Mouse (Mus musculus) forebrain, embryonic 13.5 days (tissue): ENCODE measurements around the gene Rbm39. TPM values are rescaled to one million over a fixed set of nuclear protein-coding genes. Genes with fewer than 3 reads are reported as not detected.

Experiments used
- ATAC-seq: fragments of 200-750 bp; cut with Nextera tagmentation; 2 replicates; pipeline ENCODE4 v1.8.0; 2017
- H3K27ac ChIP-seq: fragments of 300-500 bp; sonication (generic); 2 replicates; pipeline ENCODE4 v1.5.1; 2015; ENCODE audit warnings: inconsistent platforms, mild to moderate bottlenecking, moderate library complexity
- H3K27me3 ChIP-seq: fragments of 300-500 bp; sonication (generic); 2 replicates; pipeline ENCODE4 v1.6.1; 2015; ENCODE audit warnings: mild to moderate bottlenecking, inconsistent platforms
- H3K36me3 ChIP-seq: fragments of 300-500 bp; sonication (generic); 2 replicates; pipeline ENCODE4 v1.6.1; 2015; ENCODE audit warnings: mild to moderate bottlenecking, inconsistent platforms; ENCODE audit not compliant: poor library complexity, severe bottlenecking
- H3K4me1 ChIP-seq: fragments of 300-500 bp; sonication (generic); 2 replicates; pipeline ENCODE4 v1.6.1; 2015; ENCODE audit warnings: inconsistent platforms
- H3K4me2 ChIP-seq: fragments of 300-500 bp; sonication (generic); 2 replicates; pipeline ENCODE4 v1.6.1; 2015; ENCODE audit warnings: inconsistent platforms, mild to moderate bottlenecking, moderate library complexity
- H3K4me3 ChIP-seq: fragments of 300-500 bp; sonication (generic); 2 replicates; pipeline ENCODE4 v1.5.1; 2015; ENCODE audit warnings: mild to moderate bottlenecking, inconsistent platforms
- H3K9ac ChIP-seq: fragments of 300-500 bp; sonication (generic); 2 replicates; pipeline ENCODE4 v1.6.1; 2015; ENCODE audit warnings: mild to moderate bottlenecking, inconsistent platforms
- H3K9me3 ChIP-seq: fragments of 300-500 bp; sonication (generic); replicated peaks from 2 replicates; pipeline ENCODE4 v1.6.1; 2016; ENCODE audit warnings: inconsistent platforms
- WGBS: fragments of 180-500 bp; shearing (Covaris S2); methylation state at CpG from one replicate; pipeline ENCODE4 v1.1.7; 2015; 5-methylcytosine and 5-hydroxymethylcytosine counted together
- polyA plus RNA-seq: library from polyadenylated mRNA; unstranded; fragments of >200 nt; fragmentation: Nextera tagmentation; extraction: Ambion mirVana; gene quantifications from 2 replicates; pipeline ENCODE4 v1.2.1, GENCODE M21; 2015

The Rbm39 gene
- polyA plus RNA-seq, 1 experiment from 2014 or later, result 711 TPM

DNA sequence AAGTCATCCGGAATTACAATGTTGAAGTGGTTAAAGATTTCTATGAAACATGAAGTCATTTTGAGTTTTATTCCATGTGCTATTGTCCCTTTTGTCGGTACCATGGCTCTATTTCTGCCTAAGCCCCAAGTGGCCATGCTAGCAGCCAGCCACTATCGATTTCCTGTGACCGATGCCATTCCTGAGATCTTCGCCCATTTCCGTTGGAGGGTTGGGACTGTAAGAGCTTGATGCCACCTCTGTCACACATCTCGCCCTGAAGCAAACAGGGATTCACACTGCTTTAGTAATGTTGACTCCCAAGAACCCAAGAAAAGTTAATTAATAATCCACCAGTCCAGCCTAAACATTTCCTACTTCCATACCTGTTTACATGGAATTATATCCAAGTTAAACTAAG, 2.4 kb downstream of the Rbm39 start:
- Histone ChIP-seq H3K4me3 (peak overlapping the region; percentile 100), H3K27ac (no peak overlapping the region), H3K4me2 (peak overlapping the region; percentile 89), H3K27me3 (no peaks in the 10 kb centered on the region), H3K36me3 (peaks cover 43% of the 10 kb centered on the region), H3K4me1 (peaks cover 43% of the 10 kb centered on the region), H3K9me3 (no peaks in the 10 kb centered on the region), H3K9ac (peak overlapping the region; percentile 26; the same call in 1 of the 2 replicates)
- WGBS, result 85% methylated on average over 7 of the region's 7 CpGs
- ATAC-seq, result no peak

DNA sequence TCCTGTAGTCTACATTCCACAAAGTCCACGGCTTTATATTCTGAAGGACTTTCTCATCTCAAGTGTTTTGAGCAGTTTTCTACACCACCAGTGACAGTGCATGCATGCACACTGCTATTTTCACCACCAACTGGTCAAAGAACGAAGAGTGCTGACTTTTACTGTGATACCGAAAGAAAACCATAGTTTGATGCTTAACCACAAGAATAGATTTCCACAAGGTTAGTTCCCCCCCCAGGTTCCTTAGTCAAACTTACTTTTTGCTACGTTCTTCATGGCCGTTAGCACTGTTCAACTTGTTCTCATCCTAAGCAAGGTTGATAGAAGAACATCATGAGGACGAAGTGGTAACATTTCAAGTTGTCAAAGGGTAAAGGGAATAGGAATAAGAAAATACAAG, 3.0 kb downstream of the Rbm39 start:
- Histone ChIP-seq H3K27me3 (no peaks in the 10 kb centered on the region), H3K9me3 (no peaks in the 10 kb centered on the region), H3K4me2 (no peak overlapping the region), H3K27ac (no peak overlapping the region), H3K4me1 (peaks cover 43% of the 10 kb centered on the region), H3K36me3 (peaks cover 48% of the 10 kb centered on the region), H3K9ac (no peak overlapping the region), H3K4me3 (no peak overlapping the region)
- no peak for ATAC-seq
- 88% methylated on average over 6 of the region's 6 CpGs for WGBS

DNA sequence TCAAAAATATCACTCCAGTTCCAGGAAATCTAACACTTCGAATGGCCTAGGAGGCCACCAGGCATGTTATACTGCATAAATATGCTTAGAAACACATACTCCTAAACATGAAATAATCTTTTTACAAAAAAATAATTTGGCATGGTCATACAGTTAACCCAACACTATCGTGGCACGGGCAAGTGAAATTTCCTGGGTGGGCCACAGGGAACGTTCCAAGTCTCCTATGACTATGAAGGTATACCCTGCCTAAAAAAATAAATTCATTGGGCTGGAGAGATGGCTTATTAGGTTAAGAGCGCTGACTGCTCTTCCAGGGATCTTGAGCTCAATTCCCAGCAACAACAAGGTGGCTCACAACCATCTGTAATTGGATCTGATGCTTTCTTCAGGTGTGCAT, 13.5 kb downstream of the Rbm39 start:
- Histone ChIP-seq H3K4me2 (no peak overlapping the region), H3K4me3 (no peak overlapping the region), H3K9ac (no peak overlapping the region), H3K4me1 (no peaks in the 10 kb centered on the region), H3K9me3 (no peaks in the 10 kb centered on the region), H3K36me3 (peaks cover 85% of the 10 kb centered on the region), H3K27me3 (no peaks in the 10 kb centered on the region), H3K27ac (no peak overlapping the region)
- no peak for ATAC-seq
- 93% methylated on average over 5 of the region's 5 CpGs for WGBS

DNA sequence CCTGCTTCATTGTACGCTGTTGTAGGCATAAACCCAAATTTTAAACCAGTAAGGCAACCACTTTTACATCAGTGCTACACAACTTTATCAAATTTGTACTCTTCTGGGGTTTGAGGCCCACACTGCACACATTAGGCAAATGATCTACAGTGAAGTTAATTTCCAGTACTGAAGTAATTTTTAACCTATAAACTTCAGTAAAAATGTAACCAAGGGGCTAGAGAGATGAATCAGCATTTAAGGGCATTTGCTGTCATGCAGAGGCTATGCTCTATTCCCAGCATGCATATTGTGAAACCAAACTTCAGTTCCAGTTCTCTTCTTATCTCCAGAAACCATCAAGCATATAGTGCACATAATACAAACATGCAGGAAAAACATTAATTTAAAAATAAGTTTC, 14.6 kb downstream of the Rbm39 start:
- Histone ChIP-seq H3K36me3 (peaks cover 81% of the 10 kb centered on the region), H3K4me3 (no peak overlapping the region), H3K4me2 (no peak overlapping the region), H3K27ac (no peak overlapping the region), H3K9me3 (no peaks in the 10 kb centered on the region), H3K4me1 (no peaks in the 10 kb centered on the region), H3K9ac (no peak overlapping the region), H3K27me3 (no peaks in the 10 kb centered on the region)
- ATAC-seq, result no peak
- 98% methylated on average over 1 of the region's 1 CpGs for WGBS

DNA sequence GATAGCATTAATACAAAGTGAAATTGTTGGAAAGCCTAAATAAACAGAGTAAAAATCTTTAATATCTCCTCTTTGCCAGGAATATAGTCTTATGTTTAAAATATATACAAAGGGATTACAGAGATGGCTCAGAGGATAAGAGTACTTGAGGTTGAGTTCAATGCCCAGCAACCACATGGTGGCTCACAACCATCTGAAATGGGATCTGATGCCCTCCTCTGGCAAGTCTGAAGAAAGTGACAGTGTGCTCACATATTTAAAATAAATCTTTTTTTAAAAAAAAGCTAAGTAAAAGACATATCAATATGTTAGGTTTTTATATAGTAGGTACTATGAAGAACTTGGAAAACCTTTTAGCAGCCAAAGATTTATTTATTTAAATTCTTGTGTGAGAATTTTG, 28.5 kb downstream of the Rbm39 start:
- Histone ChIP-seq H3K4me1 (no peaks in the 10 kb centered on the region), H3K4me3 (no peak overlapping the region), H3K9ac (no peak overlapping the region), H3K27me3 (no peaks in the 10 kb centered on the region), H3K36me3 (peaks cover 71% of the 10 kb centered on the region), H3K27ac (no peak overlapping the region), H3K4me2 (no peak overlapping the region), H3K9me3 (no peaks in the 10 kb centered on the region)
- no peak for ATAC-seq

DNA sequence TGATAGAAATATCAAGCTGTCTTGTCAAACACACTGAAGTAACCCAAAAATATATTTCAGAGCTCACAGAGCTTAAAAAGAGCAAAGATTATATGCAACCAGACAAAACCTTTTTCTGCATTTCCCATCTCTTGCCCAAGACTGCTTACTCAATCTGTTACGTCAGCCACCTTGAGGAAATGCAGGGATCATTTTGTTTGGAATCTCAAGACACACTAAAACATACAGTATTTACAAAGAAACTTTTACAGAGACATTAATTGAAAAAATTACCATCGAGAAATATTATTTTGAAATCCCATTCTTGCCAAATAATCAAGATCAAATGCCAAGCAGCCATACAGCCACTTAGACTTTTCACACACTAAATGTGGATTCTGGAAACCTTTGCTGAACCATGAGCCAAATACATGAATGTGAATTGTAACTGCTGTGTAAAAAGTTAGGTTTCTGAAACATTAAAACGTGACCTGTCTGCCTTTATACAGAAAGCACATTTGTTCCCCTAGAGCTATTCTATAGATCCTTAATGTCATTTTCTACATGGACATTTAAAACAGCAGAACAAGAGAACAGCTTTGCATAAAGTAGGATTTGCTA, 32.6 kb downstream of the Rbm39 start:
- Histone ChIP-seq H3K4me1 (peaks cover 19% of the 10 kb centered on the region), H3K36me3 (peaks cover 47% of the 10 kb centered on the region), H3K4me3 (no peak overlapping the region), H3K4me2 (no peak overlapping the region), H3K9me3 (no peaks in the 10 kb centered on the region), H3K27me3 (no peaks in the 10 kb centered on the region), H3K27ac (no peak overlapping the region), H3K9ac (no peak overlapping the region)
- ATAC-seq, result no peak
- 88% methylated on average over 3 of the region's 3 CpGs for WGBS

DNA sequence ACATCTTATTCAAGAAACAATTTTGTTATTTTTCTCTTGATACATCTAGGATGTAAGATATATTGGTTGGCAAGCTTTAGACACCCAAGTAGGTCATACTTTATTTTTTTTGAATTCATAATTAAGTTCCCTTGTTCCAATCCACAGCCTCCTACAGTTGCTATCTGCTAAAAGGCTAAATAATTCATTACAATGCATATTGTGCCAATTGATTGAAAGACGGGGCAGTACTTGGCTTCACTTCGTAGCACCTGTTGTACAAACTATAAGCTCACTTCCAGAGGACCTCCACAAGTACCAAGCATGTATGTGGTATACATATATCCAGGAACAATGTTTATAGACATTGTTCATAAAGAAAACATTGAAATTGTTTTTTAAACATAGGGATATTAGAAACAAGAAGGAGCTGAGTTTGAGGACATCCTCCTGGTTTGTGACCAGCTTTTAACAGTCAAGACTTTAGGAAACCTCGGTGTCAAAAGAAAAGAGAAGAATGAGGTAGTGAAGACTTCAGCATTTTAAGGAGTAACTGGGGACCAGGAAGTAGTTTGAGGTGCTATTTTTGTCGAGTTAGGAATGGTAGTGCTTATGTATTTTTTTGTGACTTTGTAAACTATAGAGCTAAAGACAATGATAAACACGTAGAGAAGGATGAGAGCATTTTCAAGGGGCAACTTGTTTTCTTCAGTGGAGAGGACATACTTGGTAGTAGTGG, 33.6 kb downstream of the Rbm39 start:
- WGBS, result 73% methylated on average over 5 of the region's 5 CpGs
- Histone ChIP-seq H3K9me3 (no peaks in the 10 kb centered on the region), H3K4me3 (no peak overlapping the region), H3K27ac (no peak overlapping the region), H3K27me3 (no peaks in the 10 kb centered on the region), H3K4me2 (no peak overlapping the region), H3K36me3 (peaks cover 47% of the 10 kb centered on the region), H3K4me1 (peaks cover 19% of the 10 kb centered on the region), H3K9ac (no peak overlapping the region)
- no peak for ATAC-seq

DNA sequence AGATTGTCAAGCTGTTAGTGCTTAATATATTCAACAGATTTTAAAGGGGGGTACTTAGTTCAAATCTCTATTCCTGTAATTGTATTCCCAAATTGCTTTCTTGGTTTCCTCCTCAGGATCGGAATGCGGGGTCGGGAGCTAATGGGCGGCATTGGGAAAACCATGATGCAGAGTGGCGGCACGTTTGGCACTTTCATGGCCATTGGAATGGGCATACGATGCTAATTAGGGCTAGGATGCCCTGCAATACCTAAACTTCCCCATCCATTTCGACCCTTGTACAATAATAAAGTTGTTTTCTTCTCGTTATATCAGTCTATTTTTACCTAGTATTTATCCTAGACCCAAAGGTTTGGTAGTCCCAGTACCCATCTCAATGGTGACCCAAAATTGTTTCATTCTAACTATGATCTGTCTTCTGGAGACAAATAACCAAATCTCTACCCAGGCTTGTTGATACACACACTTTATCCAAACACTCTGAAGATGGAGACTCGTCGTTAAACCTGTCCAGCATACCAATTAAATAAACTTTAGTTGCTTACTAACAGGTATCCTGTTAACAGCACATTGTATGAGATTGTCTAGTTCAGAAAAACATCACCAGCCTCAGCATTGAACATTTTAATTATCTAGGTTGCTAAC, 34.4 kb downstream of the Rbm39 start:
- peak overlapping the region; percentile 76 for H3K4me2 ChIP-seq
- H3K4me3 ChIP-seq, result peak overlapping the region; percentile 67; the same call in 1 of the 2 replicates
- ATAC-seq, result no peak
- no peaks in the 10 kb centered on the region for H3K9me3 ChIP-seq
- H3K9ac ChIP-seq, result no peak overlapping the region
- no peak overlapping the region for H3K27ac ChIP-seq
- 60% methylated on average over 11 of the region's 11 CpGs for WGBS
- H3K4me1 ChIP-seq, result peaks cover 19% of the 10 kb centered on the region
- no peaks in the 10 kb centered on the region for H3K27me3 ChIP-seq
- H3K36me3 ChIP-seq, result peaks cover 41% of the 10 kb centered on the region

DNA sequence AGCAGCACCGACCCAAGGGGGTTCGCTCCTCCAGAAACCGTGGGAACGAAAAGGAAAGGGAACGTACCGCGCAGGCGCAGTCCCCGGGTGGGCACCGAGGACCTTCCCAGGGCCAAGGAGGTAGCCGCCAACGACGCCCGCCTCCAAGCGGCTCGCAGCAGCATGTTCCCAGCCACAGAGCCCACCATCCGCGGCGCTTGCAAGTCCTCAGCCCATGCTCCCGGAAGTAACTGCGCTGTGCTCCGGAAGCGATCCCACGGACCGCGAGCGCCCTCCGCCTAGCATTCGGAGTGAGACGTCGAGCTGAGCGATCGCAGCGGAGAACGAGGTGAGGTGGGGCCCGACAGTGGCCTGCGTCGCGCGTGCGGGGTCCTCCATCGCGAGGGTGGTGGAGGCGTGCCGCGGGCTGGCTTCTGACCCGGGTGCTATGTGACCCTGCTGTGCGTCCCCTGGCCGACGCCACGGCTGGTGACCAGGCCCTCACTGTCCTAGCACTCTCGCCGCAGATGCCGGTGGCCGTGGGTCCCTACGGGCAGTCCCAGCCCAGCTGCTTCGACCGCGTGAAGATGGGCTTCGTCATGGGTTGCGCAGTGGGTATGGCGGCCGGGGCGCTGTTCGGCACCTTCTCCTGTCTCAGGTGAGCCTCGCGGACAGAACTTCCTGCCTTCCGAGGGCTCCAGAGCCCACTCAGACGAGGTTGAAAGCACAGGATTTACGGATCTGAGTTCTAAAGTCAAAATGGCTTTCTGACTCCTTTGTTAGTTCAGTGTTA, 35.9 kb downstream of the Rbm39 start, which contains the start of the genes Romo1 and Nfs1:
Gene Romo1, plus strand, starts transcription at position 87 of the 772 bp plus-strand sequence.
Gene Nfs1, minus strand, starts transcription at position 234 of the 772 bp plus-strand sequence.
- peak within 1 kb of the TSS; percentile 91 for H3K27ac ChIP-seq

DNA sequence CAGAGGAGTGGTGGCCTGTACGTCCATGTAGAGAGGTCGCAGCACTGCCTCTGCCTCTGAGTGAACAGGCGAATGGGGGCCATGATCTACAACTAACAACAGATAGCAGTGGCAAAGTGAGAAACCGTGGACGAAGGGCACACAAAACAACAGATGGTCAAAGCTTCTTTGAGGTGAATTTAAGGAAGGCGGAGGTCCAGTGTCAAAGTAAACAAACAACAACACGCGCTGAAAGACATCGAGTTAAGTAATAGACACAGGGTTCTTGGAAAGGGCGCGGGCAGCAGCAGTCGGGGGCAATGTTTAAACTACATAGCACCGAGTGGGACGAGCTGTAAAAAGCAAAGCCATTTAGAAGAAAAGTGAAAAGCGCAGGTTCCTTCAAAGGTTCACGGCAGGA, 36.7 kb downstream of the Rbm39 start:
- 2% methylated on average over 16 of the region's 16 CpGs for WGBS
- ATAC-seq, result peak; percentile 4; the same call in 1 of the 2 replicates
- peak overlapping the region; percentile 67 for H3K4me3 ChIP-seq
- peak overlapping the region; percentile 80 for H3K9ac ChIP-seq
- H3K27me3 ChIP-seq, result no peaks in the 10 kb centered on the region
- peaks cover 19% of the 10 kb centered on the region for H3K4me1 ChIP-seq
- peak overlapping the region; percentile 76 for H3K4me2 ChIP-seq
- H3K27ac ChIP-seq, result peak overlapping the region; percentile 91
- peaks cover 27% of the 10 kb centered on the region for H3K36me3 ChIP-seq
- H3K9me3 ChIP-seq, result no peaks in the 10 kb centered on the region

More for the DNA sequence above, 35.9 kb downstream of the Rbm39 start, which contains the start of the genes Romo1 and Nfs1:
- peak; percentile 99 for ATAC-seq
- Histone ChIP-seq H3K4me1 (peaks cover 19% of the 10 kb centered on the region), H3K4me2 (peak within 1 kb of the TSS; percentile 76), H3K9me3 (no peaks in the 10 kb centered on the region), H3K27me3 (no peaks in the 10 kb centered on the region), H3K9ac (peak within 1 kb of the TSS; percentile 80), H3K4me3 (peak within 1 kb of the TSS; percentile 67), H3K36me3 (peaks cover 29% of the 10 kb centered on the region)
- 0% methylated on average over 68 of the region's 70 CpGs for WGBS

DNA sequence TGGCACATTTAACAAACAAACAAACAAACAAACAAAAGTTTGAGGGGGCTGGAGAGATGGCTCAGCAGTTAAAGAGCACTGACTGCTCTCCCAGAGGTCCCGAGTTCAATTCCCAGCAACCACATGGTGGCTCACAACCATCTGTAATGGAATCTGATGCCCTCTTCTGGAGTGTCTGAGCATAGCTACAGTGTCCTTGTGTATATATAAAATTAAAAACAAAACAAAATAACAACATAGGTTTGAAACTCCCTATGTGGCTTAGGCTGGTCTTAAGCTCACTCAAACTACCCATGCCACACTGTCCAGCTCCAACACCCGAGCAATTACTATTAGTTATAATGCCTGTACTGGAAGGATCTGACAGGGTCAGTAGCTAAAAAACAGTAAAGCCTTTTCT, 37.2 kb downstream of the Rbm39 start:
- 89% methylated on average over 2 of the region's 2 CpGs for WGBS
- Histone ChIP-seq H3K4me3 (peak overlapping the region; percentile 67), H3K4me1 (peaks cover 19% of the 10 kb centered on the region), H3K9ac (peak overlapping the region; percentile 80), H3K36me3 (peaks cover 22% of the 10 kb centered on the region), H3K27ac (peak overlapping the region; percentile 91; the same call in 1 of the 2 replicates), H3K9me3 (no peaks in the 10 kb centered on the region), H3K27me3 (no peaks in the 10 kb centered on the region), H3K4me2 (peak overlapping the region; percentile 76)
- no peak for ATAC-seq
